Mouse (Mus musculus) hindbrain, embryonic 10.5 days (tissue): Measurements from ENCODE around the gene Cd68. TPM values are rescaled to one million over a fixed set of nuclear protein-coding genes. Genes with fewer than 3 reads are reported as not detected.

Experiments
- DNase-seq: peaks from one replicate; pipeline ENCODE4 v3.0.0-alpha.2; 2017; ENCODE audit warnings: low spot score
- H3K27ac ChIP-seq: fragments of 300-500 bp; sonication (generic); 2 replicates; pipeline ENCODE4 v1.5.1; 2016; ENCODE audit warnings: mild to moderate bottlenecking, moderate library complexity
- H3K27me3 ChIP-seq: fragments of 300-500 bp; sonication (generic); 2 replicates; pipeline ENCODE4 v1.6.1; 2016; ENCODE audit warnings: mild to moderate bottlenecking; ENCODE audit not compliant: poor library complexity, insufficient read depth, severe bottlenecking
- H3K36me3 ChIP-seq: fragments of 300-500 bp; sonication (generic); 2 replicates; pipeline ENCODE4 v1.6.1; 2016; ENCODE audit warnings: mild to moderate bottlenecking, moderate library complexity
- H3K4me1 ChIP-seq: fragments of 300-500 bp; sonication (generic); replicated peaks from 2 replicates; pipeline ENCODE4 v1.6.1; 2016; ENCODE audit warnings: mild to moderate bottlenecking
- H3K4me3 ChIP-seq: fragments of 300-500 bp; sonication (generic); 2 replicates; pipeline ENCODE4 v1.5.1; 2016; ENCODE audit warnings: mild to moderate bottlenecking, moderate library complexity
- H3K9me3 ChIP-seq: fragments of 300-500 bp; sonication (generic); 2 replicates; pipeline ENCODE4 v1.6.1; 2016; ENCODE audit warnings: mild to moderate bottlenecking, moderate library complexity
- WGBS: fragments of 180-500 bp; shearing (Covaris S2); methylation state at CpG from one replicate; pipeline ENCODE4 v1.1.7; 2016; 5-methylcytosine and 5-hydroxymethylcytosine counted together
- polyA plus RNA-seq: library from polyadenylated mRNA; unstranded; fragments of >200 nt; fragmentation: Nextera tagmentation; extraction: Ambion mirVana; gene quantifications from 2 replicates; pipeline ENCODE4 v1.2.1, GENCODE M21; 2016

The Cd68 gene
- polyA plus RNA-seq, 1 experiment from 2014 or later, result 8.7 TPM

GRCm38 (mm10) chr11:69656617-69657461, 9.1 kb downstream of the Cd68 start:
- peak overlapping the region; percentile 66 for H3K27ac ChIP-seq
- WGBS, result 81% methylated on average over 10 of the region's 10 CpGs
- H3K27me3 ChIP-seq, result no peaks in the 10 kb centered on the region
- peak; percentile 61 for DNase-seq
- no peaks in the 10 kb centered on the region for H3K9me3 ChIP-seq
- H3K4me1 ChIP-seq, result peaks cover 45% of the 10 kb centered on the region
- peaks cover 84% of the 10 kb centered on the region for H3K36me3 ChIP-seq
- H3K4me3 ChIP-seq, result no peak overlapping the region

DNA sequence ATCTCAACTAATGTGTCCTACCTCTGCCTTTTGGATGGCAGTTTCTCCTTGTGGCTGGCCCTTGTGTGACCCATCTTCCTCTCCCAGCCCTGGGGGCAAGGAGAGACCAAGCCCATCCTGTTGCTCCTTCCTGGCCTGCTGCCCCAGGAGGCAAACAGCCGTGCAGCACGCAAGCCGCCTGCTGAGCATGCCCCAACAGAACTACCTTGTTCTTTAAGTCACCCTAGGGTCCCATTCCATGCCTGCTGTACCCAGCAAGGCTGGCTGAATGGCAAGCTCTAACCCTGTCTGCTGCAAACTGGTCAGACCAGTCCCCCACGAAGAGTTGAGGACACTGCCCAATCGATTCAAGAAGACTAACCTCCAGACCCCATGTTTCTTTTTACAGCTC, 9.9 kb downstream of the Cd68 start:
- Histone ChIP-seq H3K36me3 (peaks cover 91% of the 10 kb centered on the region), H3K27me3 (no peaks in the 10 kb centered on the region), H3K4me3 (0 out of 2 replicates have a peak overlapping the region, but pooled peaks have one; percentile 9), H3K4me1 (peaks cover 37% of the 10 kb centered on the region), H3K9me3 (no peaks in the 10 kb centered on the region), H3K27ac (peak overlapping the region; percentile 66)
- DNase-seq, result no peak
- 81% methylated on average over 5 of the region's 5 CpGs for WGBS

- Histone ChIP-seq H3K4me3 (peak within 1 kb of the TSS; percentile 12; the same call in 1 of the 2 replicates), H3K36me3 (peaks cover 97% of the 10 kb centered on the region)
Measured at GRCm38 (mm10) chr11:69655264-69656064, 10.5 kb downstream of the Cd68 start, which contains the start of gene Sox15. Sox15 (plus strand) TSS chr11:69655314.

GRCm38 (mm10) chr11:69654760-69655159, 11.2 kb downstream of the Cd68 start:
- H3K36me3 ChIP-seq, result peaks cover 97% of the 10 kb centered on the region
- 49% methylated on average over 9 of the region's 9 CpGs for WGBS

More at GRCm38 (mm10) chr11:69655264-69656064, 10.5 kb downstream of the Cd68 start, which contains the start of gene Sox15:
- Histone ChIP-seq H3K4me1 (peaks cover 34% of the 10 kb centered on the region), H3K27ac (peak within 1 kb of the TSS; percentile 66), H3K9me3 (no peaks in the 10 kb centered on the region), H3K27me3 (no peaks in the 10 kb centered on the region)
- DNase-seq, result peak; percentile 78
- WGBS, result 23% methylated on average over 34 of the region's 34 CpGs

GRCm38 (mm10) chr11:69653399-69653798, 12.6 kb downstream of the Cd68 start:
- H3K27me3 ChIP-seq, result no peaks in the 10 kb centered on the region
- no peak overlapping the region for H3K4me3 ChIP-seq
- H3K36me3 ChIP-seq, result peaks cover 98% of the 10 kb centered on the region
- H3K27ac ChIP-seq, result peak overlapping the region; percentile 16; the same call in 1 of the 2 replicates
- no peaks in the 10 kb centered on the region for H3K9me3 ChIP-seq
- 83% methylated on average over 5 of the region's 5 CpGs for WGBS
- peaks cover 34% of the 10 kb centered on the region for H3K4me1 ChIP-seq
- no peak for DNase-seq

More at GRCm38 (mm10) chr11:69654760-69655159, 11.2 kb downstream of the Cd68 start:
- no peak for DNase-seq
- H3K9me3 ChIP-seq, result no peaks in the 10 kb centered on the region
- H3K27me3 ChIP-seq, result no peaks in the 10 kb centered on the region
- peaks cover 34% of the 10 kb centered on the region for H3K4me1 ChIP-seq
- no peak overlapping the region for H3K4me3 ChIP-seq
- 0 out of 2 replicates have a peak overlapping the region, but pooled peaks have one; percentile 66 for H3K27ac ChIP-seq

- no peak overlapping the region for H3K4me3 ChIP-seq
- no peaks in the 10 kb centered on the region for H3K4me1 ChIP-seq
- H3K27ac ChIP-seq, result no peak overlapping the region
- 94% methylated on average over 5 of the region's 5 CpGs for WGBS
- peaks cover 99% of the 10 kb centered on the region for H3K36me3 ChIP-seq
- no peaks in the 10 kb centered on the region for H3K27me3 ChIP-seq
- no peaks in the 10 kb centered on the region for H3K9me3 ChIP-seq
- no peak for DNase-seq
Measured at GRCm38 (mm10) chr11:69645860-69646259, 20.1 kb downstream of the Cd68 start.

DNA sequence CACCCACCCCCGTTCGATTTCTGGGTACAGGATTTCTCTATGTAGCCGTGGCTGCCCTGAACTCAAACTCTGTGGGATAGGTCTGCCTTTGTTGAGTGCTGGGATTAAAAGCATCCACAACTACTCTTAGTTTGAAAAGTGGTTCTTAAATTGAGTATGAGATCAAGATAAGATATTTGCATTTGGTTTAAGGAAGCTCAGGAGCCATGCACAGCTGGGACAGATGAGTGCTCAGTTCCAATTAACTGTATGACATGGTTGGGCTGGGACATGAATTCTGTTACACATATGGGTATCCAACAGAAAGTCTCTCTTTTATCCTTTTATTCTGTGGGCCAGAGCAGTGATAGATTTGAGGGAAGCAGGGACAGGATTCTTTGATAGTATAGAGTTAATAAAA, 30.5 kb downstream of the Cd68 start:
- peaks cover 51% of the 10 kb centered on the region for H3K36me3 ChIP-seq
- no peaks in the 10 kb centered on the region for H3K9me3 ChIP-seq
- peak overlapping the region; percentile 6; the same call in 1 of the 2 replicates for H3K4me3 ChIP-seq
- DNase-seq, result no peak
- no peak overlapping the region for H3K27ac ChIP-seq
- H3K27me3 ChIP-seq, result no peaks in the 10 kb centered on the region
- WGBS, result 94% methylated on average over 3 of the region's 3 CpGs
- H3K4me1 ChIP-seq, result peaks cover 28% of the 10 kb centered on the region

GRCm38 (mm10) chr11:69633128-69633866, 32.7 kb downstream of the Cd68 start:
- H3K4me1 ChIP-seq, result peaks cover 28% of the 10 kb centered on the region
- no peak for DNase-seq
- H3K27ac ChIP-seq, result peak overlapping the region; percentile 99
- WGBS, result under 1% methylated on average over 50 of the region's 50 CpGs
- no peaks in the 10 kb centered on the region for H3K27me3 ChIP-seq
- peak overlapping the region; percentile 100 for H3K4me3 ChIP-seq
- H3K36me3 ChIP-seq, result peaks cover 31% of the 10 kb centered on the region
- no peaks in the 10 kb centered on the region for H3K9me3 ChIP-seq

DNA sequence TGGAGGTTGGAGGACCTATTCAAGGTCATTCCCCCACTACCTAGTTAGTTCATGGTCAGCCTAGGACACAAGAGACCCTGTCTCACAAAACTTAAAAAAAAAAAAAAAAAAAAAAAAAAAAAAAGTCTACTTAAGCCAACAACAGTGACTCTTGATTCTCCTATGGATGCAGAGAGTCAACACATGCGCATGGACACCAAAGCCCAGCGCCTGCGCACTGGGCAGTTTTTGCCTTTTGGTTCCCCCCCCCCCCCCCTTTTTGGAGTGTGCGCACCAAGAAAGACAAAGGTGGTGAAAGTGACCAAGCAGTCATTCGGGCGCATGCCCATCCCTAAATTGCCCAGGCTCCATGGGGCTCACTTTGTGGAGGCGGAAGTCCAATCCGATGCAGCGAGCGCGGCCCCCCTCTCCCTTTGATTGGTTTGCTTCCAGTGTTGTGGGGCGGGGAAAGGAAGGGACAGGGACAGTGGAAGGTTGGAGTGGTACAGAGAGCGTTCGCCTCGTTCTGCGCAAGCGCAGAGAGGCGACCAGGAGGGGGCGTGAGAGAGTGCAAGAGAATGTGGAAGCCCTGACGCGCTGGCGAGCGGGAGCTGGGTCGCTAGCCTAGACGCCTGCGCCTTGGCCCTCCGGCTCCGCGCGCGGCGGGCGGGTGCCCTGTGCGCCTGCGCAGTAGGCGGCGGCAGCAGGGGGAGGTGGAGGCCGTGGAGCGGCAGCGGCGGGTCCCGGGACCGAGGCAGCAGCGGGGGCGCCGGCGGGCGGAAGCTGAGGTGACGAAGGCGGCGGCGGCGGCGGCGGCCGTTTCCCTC, 33.5 kb downstream of the Cd68 start, which contains the start of gene Fxr2:
Gene Fxr2, plus strand, starts transcription at position 707 of the 806 bp plus-strand sequence.
- peak; percentile 100 for DNase-seq
- peak within 1 kb of the TSS; percentile 99 for H3K27ac ChIP-seq
- under 1% methylated on average over 56 of the region's 56 CpGs for WGBS
- peak within 1 kb of the TSS; percentile 100 for H3K4me3 ChIP-seq
- no peaks in the 10 kb centered on the region for H3K27me3 ChIP-seq
- no peaks in the 10 kb centered on the region for H3K9me3 ChIP-seq
- H3K36me3 ChIP-seq, result peaks cover 22% of the 10 kb centered on the region
- peaks cover 28% of the 10 kb centered on the region for H3K4me1 ChIP-seq

GRCm38 (mm10) chr11:69629802-69630201, 36.2 kb downstream of the Cd68 start:
- WGBS, result 71% methylated on average over 1 of the region's 1 CpGs

DNA sequence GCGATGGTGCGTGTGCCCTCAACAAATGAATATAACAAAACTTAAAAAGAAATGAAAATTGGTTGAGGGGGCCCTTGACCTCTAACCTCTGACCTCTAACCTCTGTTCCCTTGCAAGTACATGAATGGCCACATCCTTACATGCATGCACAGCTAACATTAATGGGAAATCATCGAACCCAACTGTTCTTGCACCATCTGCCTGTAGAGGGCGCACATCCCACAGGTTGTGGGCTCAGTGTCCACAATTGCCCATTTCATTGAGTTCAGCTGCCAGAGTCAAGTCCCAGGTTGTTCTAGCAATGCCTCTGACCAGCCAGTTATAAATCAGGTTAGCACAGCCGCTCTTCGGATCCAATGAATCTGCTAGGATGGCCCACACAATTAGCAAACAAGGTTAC, 37.7 kb downstream of the Cd68 start:
- WGBS, result 36% methylated on average over 6 of the region's 6 CpGs
- H3K36me3 ChIP-seq, result no peaks in the 10 kb centered on the region
- H3K4me1 ChIP-seq, result peaks cover 9% of the 10 kb centered on the region; the same call in 1 of the 2 replicates
- H3K27ac ChIP-seq, result no peak overlapping the region
- H3K4me3 ChIP-seq, result no peak overlapping the region
- H3K27me3 ChIP-seq, result no peaks in the 10 kb centered on the region
- DNase-seq, result peak; percentile 86
- H3K9me3 ChIP-seq, result no peaks in the 10 kb centered on the region

More at GRCm38 (mm10) chr11:69629802-69630201, 36.2 kb downstream of the Cd68 start:
- peaks cover 19% of the 10 kb centered on the region for H3K4me1 ChIP-seq
- H3K36me3 ChIP-seq, result no peaks in the 10 kb centered on the region
- H3K27me3 ChIP-seq, result no peaks in the 10 kb centered on the region
- no peak for DNase-seq
- no peak overlapping the region for H3K27ac ChIP-seq
- H3K9me3 ChIP-seq, result no peaks in the 10 kb centered on the region
- no peak overlapping the region for H3K4me3 ChIP-seq
